ENCODE assay signal across 14 mouse cellular contexts in the genomic region with DNA sequence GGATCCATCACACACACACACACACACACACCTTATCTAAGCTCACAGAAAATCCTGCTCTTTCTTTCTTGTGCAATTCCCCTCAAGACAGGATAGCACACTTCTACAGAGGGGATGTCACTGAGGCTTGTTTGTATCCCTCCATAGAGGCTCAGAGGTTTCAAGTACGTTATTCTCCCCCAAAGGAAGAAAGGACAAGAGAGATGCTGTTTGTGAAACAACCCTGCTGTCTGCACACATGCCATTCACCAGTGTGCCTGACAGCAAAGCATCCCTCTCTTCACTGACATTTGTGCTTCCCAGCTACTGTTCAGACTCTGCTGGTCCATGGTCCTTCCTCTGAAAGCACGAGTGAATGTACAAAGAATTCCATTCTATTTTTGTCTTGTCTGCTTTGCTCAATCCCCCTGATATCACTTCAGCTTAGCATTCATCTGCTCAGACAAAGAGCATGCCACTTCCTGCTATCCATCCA.
DNase-seq lines count a peak whose midpoint lies in the region; ATAC-seq lines count a peak whose summit lies in the region.
"Had no signal": no experiment of that assay in that cellular context is flagged by ENCODE, and none has a peak within 500 bp of the region (broad histone marks: within the 10 kb centered on the region; RNA-seq: fewer than 3 reads in every experiment).

No protein-coding gene starts in this region.

- peak; percentile 2 for DNase-seq in hindbrain, embryonic 10.5 days (ENCODE audit: low spot score)
- DNase-seq in gastrocnemius, postnatal 25 days: no peak
- DNase-seq in heart, adult 8-10 months (ENCODE audit: low spot score): no peak
- DNase-seq: adrenal gland, postnatal 14 days; kidney, adult 18-20 months; kidney, postnatal 4 days; lung, adult 18-20 months; right cerebral cortex, adult 18-20 months had no signal

- ATAC-seq in neural tube, embryonic 14.5 days (ENCODE audit: low read depth): no peak
- no peak for ATAC-seq in neural tube, embryonic 15.5 days (ENCODE audit: low FRiP score)
- peak; percentile 68 for ATAC-seq in midbrain, embryonic 12.5 days (ENCODE audit: low FRiP score, low read depth)
- ATAC-seq in megakaryocyte-erythroid progenitor cell, adult 5-6 weeks (replicated peaks; ENCODE audit: low FRiP score, low TSS enrichment, poor library complexity, severe bottlenecking): no peak

- no peaks in the 10 kb centered on the region for H3K36me3 ChIP-seq in neural tube, embryonic 14.5 days (ENCODE audit: control insufficient read depth, insufficient read depth, low read length)
- no peaks in the 10 kb centered on the region for H3K36me3 ChIP-seq in neural tube, embryonic 15.5 days
- no peaks in the 10 kb centered on the region for H3K36me3 ChIP-seq in hindbrain, embryonic 10.5 days
- no peaks in the 10 kb centered on the region for H3K36me3 ChIP-seq in midbrain, embryonic 12.5 days
- H3K36me3 ChIP-seq: embryonic facial prominence, embryonic 15.5 days; G1E had no signal

- no peak overlapping the region for H3K4me3 ChIP-seq in neural tube, embryonic 14.5 days (ENCODE audit: low read depth, low read length)
- H3K4me3 ChIP-seq in neural tube, embryonic 15.5 days (replicated peaks): no peak overlapping the region
- H3K4me3 ChIP-seq in hindbrain, embryonic 10.5 days: no peak overlapping the region
- no peak overlapping the region for H3K4me3 ChIP-seq in midbrain, embryonic 12.5 days
- H3K4me3 ChIP-seq: embryonic facial prominence, embryonic 15.5 days had no signal

- 14% methylated on average over 2 of the region's 2 CpGs for WGBS in neural tube, embryonic 14.5 days
- 17% methylated on average over 2 of the region's 2 CpGs for WGBS in neural tube, embryonic 15.5 days
- WGBS in hindbrain, embryonic 10.5 days: 28% methylated on average over 2 of the region's 2 CpGs
- WGBS in midbrain, embryonic 12.5 days: 11% methylated on average over 2 of the region's 2 CpGs

- no peaks in the 10 kb centered on the region for H3K27me3 ChIP-seq in neural tube, embryonic 14.5 days (ENCODE audit: control insufficient read depth, insufficient read depth, low read length)
- no peaks in the 10 kb centered on the region for H3K27me3 ChIP-seq in neural tube, embryonic 15.5 days (replicated peaks)
- H3K27me3 ChIP-seq in hindbrain, embryonic 10.5 days (ENCODE audit: insufficient read depth, poor library complexity, severe bottlenecking): no peaks in the 10 kb centered on the region
- H3K27me3 ChIP-seq in midbrain, embryonic 12.5 days: no peaks in the 10 kb centered on the region
- H3K27me3 ChIP-seq: embryonic facial prominence, embryonic 15.5 days had no signal

- H3K27ac ChIP-seq in neural tube, embryonic 14.5 days (ENCODE audit: low read depth, low read length): 0 out of 2 replicates have a peak overlapping the region, but pooled peaks have one; percentile 34
- no peak overlapping the region for H3K27ac ChIP-seq in neural tube, embryonic 15.5 days (replicated peaks)
- H3K27ac ChIP-seq in hindbrain, embryonic 10.5 days: 0 out of 2 replicates have a peak overlapping the region, but pooled peaks have one; percentile 50
- H3K27ac ChIP-seq in midbrain, embryonic 12.5 days (replicated peaks): peak overlapping the region; percentile 63
- H3K27ac ChIP-seq: embryonic facial prominence, embryonic 15.5 days had no signal

- no peaks in the 10 kb centered on the region for H3K4me1 ChIP-seq in neural tube, embryonic 14.5 days (ENCODE audit: control insufficient read depth, insufficient read depth, low read length)
- peaks cover 5% of the 10 kb centered on the region for H3K4me1 ChIP-seq in neural tube, embryonic 15.5 days
- H3K4me1 ChIP-seq in hindbrain, embryonic 10.5 days (replicated peaks): peaks cover 5% of the 10 kb centered on the region; the same call in 1 of the 2 replicates
- H3K4me1 ChIP-seq in midbrain, embryonic 12.5 days: peaks cover 5% of the 10 kb centered on the region; the same call in 1 of the 2 replicates
- H3K4me1 ChIP-seq: embryonic facial prominence, embryonic 15.5 days had no signal

- H3K9ac ChIP-seq in neural tube, embryonic 14.5 days (replicated peaks; ENCODE audit: low read depth, low read length): no peak overlapping the region
- H3K9ac ChIP-seq in neural tube, embryonic 15.5 days (replicated peaks): no peak overlapping the region
- H3K9ac ChIP-seq in midbrain, embryonic 12.5 days (replicated peaks): no peak overlapping the region
- H3K9ac ChIP-seq: embryonic facial prominence, embryonic 15.5 days had no signal

- no peak overlapping the region for H3K4me2 ChIP-seq in neural tube, embryonic 14.5 days (ENCODE audit: low read depth, low read length)
- H3K4me2 ChIP-seq in neural tube, embryonic 15.5 days: no peak overlapping the region
- no peak overlapping the region for H3K4me2 ChIP-seq in midbrain, embryonic 12.5 days (replicated peaks)
- H3K4me2 ChIP-seq: embryonic facial prominence, embryonic 15.5 days had no signal

- H3K9me3 ChIP-seq in neural tube, embryonic 14.5 days (ENCODE audit: control insufficient read depth, low read length): no peaks in the 10 kb centered on the region
- H3K9me3 ChIP-seq in neural tube, embryonic 15.5 days (replicated peaks): no peaks in the 10 kb centered on the region
- no peaks in the 10 kb centered on the region for H3K9me3 ChIP-seq in hindbrain, embryonic 10.5 days
- H3K9me3 ChIP-seq in midbrain, embryonic 12.5 days: no peaks in the 10 kb centered on the region
- H3K9me3 ChIP-seq: embryonic facial prominence, embryonic 15.5 days; G1E had no signal
